ENCODE assay signal across 8 mouse cellular contexts in the genomic region with DNA sequence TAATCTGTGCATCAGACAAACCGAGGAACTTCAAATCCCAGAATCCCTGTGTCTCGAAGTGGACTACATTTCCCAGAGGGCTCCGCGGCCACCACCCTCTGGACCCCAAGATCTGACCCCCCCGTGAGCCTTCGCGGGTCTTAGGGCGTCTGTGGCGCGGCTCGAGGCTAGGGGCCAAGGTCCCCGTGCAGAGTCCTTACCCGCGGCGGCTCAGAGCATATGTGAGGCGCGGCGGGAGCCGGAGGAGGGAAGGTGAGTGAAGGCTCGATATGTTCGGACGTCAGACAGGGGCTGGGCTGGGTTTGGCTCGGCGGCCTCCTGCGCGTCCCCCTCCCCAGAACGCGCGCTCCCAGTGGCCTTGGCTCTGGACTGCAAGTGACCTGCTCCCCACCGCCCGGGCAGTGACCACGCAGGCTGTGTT. TPM values are rescaled to one million over a fixed set of nuclear protein-coding genes. Genes with fewer than 3 reads are reported as not detected.
A peak's percentile ranks its signal among the peaks of the same experiment; 100 is the strongest.
DNase-seq lines count a peak whose midpoint lies in the region; ATAC-seq and TF ChIP-seq lines count a peak whose summit lies in the region.

Gene Zfp354a, plus strand, starts transcription at position 107 of the 421 bp plus-strand sequence.

- no peaks in the 10 kb centered on the region for H3K9me3 ChIP-seq in forebrain, postnatal 0 days (ENCODE audit: low read length)
- no peaks in the 10 kb centered on the region for H3K9me3 ChIP-seq in liver, embryonic 15.5 days (replicated peaks)

- under 1% methylated on average over 32 of the region's 32 CpGs for WGBS in forebrain, postnatal 0 days
- 2% methylated on average over 32 of the region's 32 CpGs for WGBS in liver, embryonic 15.5 days (ENCODE audit: insufficient replicate concordance)

- H3K4me3 ChIP-seq in forebrain, postnatal 0 days (ENCODE audit: low read depth, low read length), result peak within 1 kb of the TSS; percentile 86
- peak within 1 kb of the TSS; percentile 63 for H3K4me3 ChIP-seq in liver, embryonic 15.5 days (replicated peaks)

- H3K4me1 ChIP-seq in forebrain, postnatal 0 days (ENCODE audit: insufficient read depth), result peaks cover 10% of the 10 kb centered on the region; the same call in 1 of the 2 replicates
- H3K4me1 ChIP-seq in liver, embryonic 15.5 days (replicated peaks), result peaks cover 4% of the 10 kb centered on the region; the same call in 1 of the 2 replicates

- H3K4me2 ChIP-seq in forebrain, postnatal 0 days (ENCODE audit: low read depth), result peak within 1 kb of the TSS; percentile 83
- peak within 1 kb of the TSS; percentile 63 for H3K4me2 ChIP-seq in liver, embryonic 15.5 days

- intact Hi-C loops in heart, postnatal 25 days (cut with DNase I), result loop anchor here (5.0 kb wide), 1 partner anchor 232 kb away; the partner anchor contains the start of gene Zfp354c

- H3K27me3 ChIP-seq in forebrain, postnatal 0 days (ENCODE audit: insufficient read depth, low read length), result no peaks in the 10 kb centered on the region
- no peaks in the 10 kb centered on the region for H3K27me3 ChIP-seq in liver, embryonic 15.5 days

- peaks cover 4% of the 10 kb centered on the region; the same call in 1 of the 2 replicates for H3K36me3 ChIP-seq in forebrain, postnatal 0 days (ENCODE audit: insufficient read depth)
- no peaks in the 10 kb centered on the region for H3K36me3 ChIP-seq in liver, embryonic 15.5 days (replicated peaks)

- peak; percentile 32; the same call in 1 of the 2 replicates for TF ChIP-seq CTCF in forebrain, postnatal 0 days (IDR thresholded peaks at IDR 0.05; ENCODE audit: low read depth)

- H3K27ac ChIP-seq in forebrain, postnatal 0 days (ENCODE audit: low read depth, low read length), result peak within 1 kb of the TSS; percentile 62
- no peak within 1 kb of the TSS for H3K27ac ChIP-seq in liver, embryonic 15.5 days (replicated peaks)

- peak; percentile 83 for DNase-seq in NIH3T3 (ENCODE audit: low read depth)
- DNase-seq in cerebellum, adult 18-20 months, result peak; percentile 87 to 88
- peak; percentile 83 for DNase-seq in forebrain, postnatal 0 days
- peak; percentile 29 for DNase-seq in heart, postnatal 25 days (ENCODE audit: low spot score)
- DNase-seq in layer of hippocampus, adult 11-12 months (ENCODE audit: low spot score), result peak; percentile 76
- DNase-seq in ovary, adult 18-20 months (ENCODE audit: low spot score), result peak; percentile 58

- peak; percentile 96 for ATAC-seq in forebrain, postnatal 0 days
- peak; percentile 72 for ATAC-seq in liver, embryonic 15.5 days (ENCODE audit: insufficient read depth)
- no peak for ATAC-seq in inflammation-experienced regulatory T-cells, adult 6 months

- peak within 1 kb of the TSS; percentile 77 for H3K9ac ChIP-seq in forebrain, postnatal 0 days
- H3K9ac ChIP-seq in liver, embryonic 15.5 days, result peak within 1 kb of the TSS; percentile 48

RNA-seq across cellular contexts. Expression of gene Zfp354a, which starts in this region (rescaled TPM):
- total RNA-seq in forebrain, postnatal 0 days (2014; rRNA removed), result 13.3 and 20.4 TPM in 2 replicates
- 7.0 and 9.8 TPM in 2 replicates for polyA plus RNA-seq in forebrain, postnatal 0 days (2015; fragmentation: Nextera tagmentation; extraction: Ambion mirVana)
- total RNA-seq in heart, postnatal 25 days (2021), result 1 to 10 TPM; 1.6 TPM
- polyA plus RNA-seq in liver, embryonic 15.5 days (2015; fragmentation: Nextera tagmentation; extraction: Ambion mirVana), result 1.1 and 1.6 TPM in 2 replicates
- not detected for polyA plus RNA-seq in inflammation-experienced regulatory T-cells, adult 6 months (2017; shearing (Covaris generic))

Comparison
In these comparisons a context has a peak if more than half of its experiments do, and no peak if none do; other contexts are left out.
1. DNase-seq: peak in every context shown above with its lines; median percentile 88 in cerebellum, adult 18-20 months; 83 in NIH3T3; 83 in forebrain, postnatal 0 days; 76 in layer of hippocampus, adult 11-12 months; 58 in ovary, adult 18-20 months; 29 in heart, postnatal 25 days.